Mouse (Mus musculus): ENCODE data around the gene Shpk. TPM values are rescaled to one million over a fixed set of nuclear protein-coding genes. Genes with fewer than 3 reads are reported as not detected.

Shpk gene
- polyA plus RNA-seq, 1 experiment from 2014 or later: 8.2 TPM

DNA sequence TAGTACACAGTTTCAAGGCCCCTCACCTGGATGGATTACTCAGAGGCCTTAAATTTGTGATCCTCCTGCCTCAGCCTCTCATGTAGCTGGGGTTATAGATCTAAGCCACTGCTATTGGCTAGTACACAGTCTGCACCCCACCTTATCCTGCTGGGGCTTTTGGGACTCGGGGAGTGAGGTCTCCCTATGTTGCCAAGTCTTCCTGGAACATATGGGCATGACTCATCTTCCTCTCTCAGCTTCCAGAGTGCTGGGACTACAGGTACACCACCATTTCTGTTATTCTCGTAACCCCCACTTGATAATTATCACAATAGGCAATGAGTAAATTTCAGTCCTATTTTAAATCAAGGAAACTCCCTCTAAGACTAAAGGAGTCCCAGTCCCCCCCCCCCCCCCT, 4.8 kb upstream of the Shpk start:
- Histone ChIP-seq H3K36me3 (replicated peaks; ENCODE audit: insufficient read depth, low read length) (peaks cover 35% of the 10 kb centered on the region), H3K9me3 (ENCODE audit: low read length) (no peaks in the 10 kb centered on the region), H3K27ac (ENCODE audit: low read depth) (no peak overlapping the region), H3K4me2 (ENCODE audit: low read depth, low read length) (no peak overlapping the region), H3K4me3 (ENCODE audit: low read depth, low read length) (no peak overlapping the region), H3K4me1 (ENCODE audit: insufficient read depth) (peaks cover 4% of the 10 kb centered on the region), H3K27me3 (ENCODE audit: insufficient read depth, low read length) (no peaks in the 10 kb centered on the region), H3K9ac (replicated peaks) (no peak overlapping the region)
- no peak for ATAC-seq
- WGBS (ENCODE audit: insufficient replicate concordance): 80% methylated on average over 2 of the region's 2 CpGs
- TF ChIP-seq CTCF (IDR thresholded peaks at IDR 0.05; ENCODE audit: low read depth): no peak
- no peak for TF ChIP-seq EP300 (IDR thresholded peaks at IDR 0.05; ENCODE audit: low read depth)
- no peak for DNase-seq

DNA sequence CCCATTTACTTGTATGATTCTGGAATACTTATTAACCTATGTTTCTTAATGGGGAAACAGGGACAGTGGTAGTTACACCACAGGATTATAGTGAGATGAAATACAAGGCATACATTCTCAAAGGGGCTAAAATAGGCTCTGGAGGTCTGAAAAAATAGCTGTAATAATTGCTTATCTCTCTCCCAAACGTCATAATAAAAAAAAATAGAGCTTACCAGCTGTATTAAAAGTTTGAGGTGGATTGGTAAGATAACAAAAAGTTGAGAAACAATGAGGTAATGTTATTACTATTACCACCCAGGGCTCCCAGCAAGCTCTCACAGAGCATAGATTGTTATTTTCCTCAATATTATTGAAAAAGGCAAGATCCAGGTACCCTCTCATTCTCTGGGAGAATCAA, 1.1 kb upstream of the Shpk start:
- H3K36me3 ChIP-seq (replicated peaks; ENCODE audit: insufficient read depth, low read length): peaks cover 9% of the 10 kb centered on the region; the same call in 1 of the 2 replicates
- 3% methylated on average over 1 of the region's 1 CpGs for WGBS (ENCODE audit: insufficient replicate concordance)
- peaks cover 18% of the 10 kb centered on the region for H3K4me1 ChIP-seq (ENCODE audit: insufficient read depth)
- TF ChIP-seq EP300 (IDR thresholded peaks at IDR 0.05; ENCODE audit: low read depth): no peak
- no peak for TF ChIP-seq CTCF (IDR thresholded peaks at IDR 0.05; ENCODE audit: low read depth)
- H3K27me3 ChIP-seq (ENCODE audit: insufficient read depth, low read length): no peaks in the 10 kb centered on the region
- no peaks in the 10 kb centered on the region for H3K9me3 ChIP-seq (ENCODE audit: low read length)
- peak overlapping the region; percentile 71 for H3K4me3 ChIP-seq (ENCODE audit: low read depth, low read length)
- peak overlapping the region; percentile 87 for H3K9ac ChIP-seq (replicated peaks)
- ATAC-seq (no peak), DNase-seq (no peak)
- no peak overlapping the region for H3K27ac ChIP-seq (ENCODE audit: low read depth)
- H3K4me2 ChIP-seq (ENCODE audit: low read depth, low read length): peak overlapping the region; percentile 97

DNA sequence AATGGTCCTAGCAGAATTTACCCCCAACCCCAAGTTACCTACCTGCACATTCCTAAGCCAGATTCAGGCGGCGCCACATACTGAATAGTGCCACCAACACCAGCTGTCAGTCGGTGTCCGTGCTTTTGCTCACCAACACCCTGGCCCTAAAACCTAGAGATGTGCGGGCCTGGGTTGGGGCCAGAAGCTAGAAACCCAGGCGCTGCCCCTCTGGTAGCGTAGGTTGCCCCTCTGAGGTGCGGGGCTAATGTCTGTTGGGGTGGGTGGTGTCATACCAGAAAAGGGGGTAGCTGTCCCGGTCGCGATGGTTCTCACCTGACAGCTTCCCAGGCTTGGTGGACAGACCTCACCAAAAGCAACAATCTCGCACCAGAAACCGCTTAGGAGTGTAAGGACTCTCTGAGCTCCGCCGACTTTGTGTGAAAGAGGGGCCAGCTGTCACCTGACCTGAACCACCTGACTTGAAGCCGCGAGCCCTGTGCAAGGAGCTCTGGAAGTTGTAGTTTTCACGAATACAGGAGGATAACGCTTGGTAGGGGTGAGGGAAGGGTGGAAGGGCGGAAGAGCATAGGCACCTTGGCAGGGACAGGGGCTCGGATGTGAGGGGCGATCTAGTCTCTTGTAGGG, 544 bp upstream of the Shpk start, which contains the start of gene Ctns:
Ctns (minus strand) TSS at position 440 of the 627 bp plus-strand sequence.
- no peaks in the 10 kb centered on the region for H3K27me3 ChIP-seq (ENCODE audit: insufficient read depth, low read length)
- H3K4me3 ChIP-seq (ENCODE audit: low read depth, low read length): peak within 1 kb of the TSS; percentile 71
- peaks cover 9% of the 10 kb centered on the region; the same call in 1 of the 2 replicates for H3K36me3 ChIP-seq (replicated peaks; ENCODE audit: insufficient read depth, low read length)
- peak within 1 kb of the TSS; percentile 89 for H3K27ac ChIP-seq (ENCODE audit: low read depth)
- peak within 1 kb of the TSS; percentile 97 for H3K4me2 ChIP-seq (ENCODE audit: low read depth, low read length)
- 2% methylated on average over 22 of the region's 22 CpGs for WGBS (ENCODE audit: insufficient replicate concordance)
- DNase-seq: peak; percentile 85
- H3K9me3 ChIP-seq (ENCODE audit: low read length): no peaks in the 10 kb centered on the region
- H3K9ac ChIP-seq (replicated peaks): peak within 1 kb of the TSS; percentile 87
- peaks cover 18% of the 10 kb centered on the region for H3K4me1 ChIP-seq (ENCODE audit: insufficient read depth)
- ATAC-seq: peak; percentile 95
- TF ChIP-seq EP300 (IDR thresholded peaks at IDR 0.05; ENCODE audit: low read depth) (no peak), CTCF (IDR thresholded peaks at IDR 0.05; ENCODE audit: low read depth) (no peak)

GRCm38 (mm10) chr11:73199879-73200278, 619 bp downstream of the Shpk start:
- whole genome bisulfite sequencing (ENCODE audit: insufficient replicate concordance): 2% methylated on average over 12 of the region's 12 CpGs
- ATAC-seq (peak; percentile 36), DNase-seq (peak; percentile 70)

GRCm38 (mm10) chr11:73201021-73201420, 1.8 kb downstream of the Shpk start:
- Histone ChIP-seq H3K4me3 (ENCODE audit: low read depth, low read length) (no peak overlapping the region), H3K4me1 (ENCODE audit: insufficient read depth) (peaks cover 18% of the 10 kb centered on the region), H3K27ac (ENCODE audit: low read depth) (no peak overlapping the region), H3K9me3 (ENCODE audit: low read length) (no peaks in the 10 kb centered on the region), H3K4me2 (ENCODE audit: low read depth, low read length) (no peak overlapping the region), H3K36me3 (replicated peaks; ENCODE audit: insufficient read depth, low read length) (peaks cover 3% of the 10 kb centered on the region; the same call in 1 of the 2 replicates), H3K27me3 (ENCODE audit: insufficient read depth, low read length) (no peaks in the 10 kb centered on the region), H3K9ac (replicated peaks) (no peak overlapping the region)
- WGBS (ENCODE audit: insufficient replicate concordance): 71% methylated on average over 2 of the region's 2 CpGs
- no peak for DNase-seq
- ATAC-seq: no peak
- TF ChIP-seq EP300 (IDR thresholded peaks at IDR 0.05; ENCODE audit: low read depth) (no peak), CTCF (IDR thresholded peaks at IDR 0.05; ENCODE audit: low read depth) (no peak)

More at GRCm38 (mm10) chr11:73199879-73200278, 619 bp downstream of the Shpk start:
- Histone ChIP-seq H3K36me3 (replicated peaks; ENCODE audit: insufficient read depth, low read length) (peaks cover 7% of the 10 kb centered on the region; the same call in 1 of the 2 replicates), H3K4me2 (ENCODE audit: low read depth, low read length) (peak overlapping the region; percentile 97), H3K9me3 (ENCODE audit: low read length) (no peaks in the 10 kb centered on the region), H3K27ac (ENCODE audit: low read depth) (peak overlapping the region; percentile 89), H3K9ac (replicated peaks) (peak overlapping the region; percentile 87), H3K4me1 (ENCODE audit: insufficient read depth) (peaks cover 18% of the 10 kb centered on the region), H3K27me3 (ENCODE audit: insufficient read depth, low read length) (no peaks in the 10 kb centered on the region), H3K4me3 (ENCODE audit: low read depth, low read length) (peak overlapping the region; percentile 71)
- TF ChIP-seq EP300 (IDR thresholded peaks at IDR 0.05; ENCODE audit: low read depth) (no peak), CTCF (IDR thresholded peaks at IDR 0.05; ENCODE audit: low read depth) (no peak)

DNA sequence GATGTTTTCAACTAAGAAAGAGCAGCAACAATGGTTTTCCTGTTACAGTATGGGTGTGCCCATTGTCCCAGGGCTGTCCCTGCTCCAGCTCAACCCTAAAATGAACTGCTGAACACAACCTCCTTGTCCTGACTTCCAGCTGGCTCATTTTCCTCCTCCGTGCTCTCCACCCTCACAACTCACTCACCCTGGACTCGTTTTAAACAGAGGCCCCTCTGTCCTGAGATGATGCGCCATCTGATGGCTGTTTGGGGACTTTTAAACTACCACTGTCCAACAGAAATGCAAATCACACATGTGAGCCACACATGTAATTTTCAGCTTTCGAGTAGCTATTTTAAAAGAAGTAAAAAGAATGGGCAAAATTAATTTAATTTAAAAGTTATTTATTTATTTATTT, 2.3 kb downstream of the Shpk start:
- Histone ChIP-seq H3K4me3 (ENCODE audit: low read depth, low read length) (no peak overlapping the region), H3K4me1 (ENCODE audit: insufficient read depth) (peaks cover 18% of the 10 kb centered on the region), H3K36me3 (replicated peaks; ENCODE audit: insufficient read depth, low read length) (peaks cover 3% of the 10 kb centered on the region; the same call in 1 of the 2 replicates), H3K4me2 (ENCODE audit: low read depth, low read length) (no peak overlapping the region), H3K9ac (replicated peaks) (no peak overlapping the region), H3K27ac (ENCODE audit: low read depth) (no peak overlapping the region), H3K9me3 (ENCODE audit: low read length) (no peaks in the 10 kb centered on the region), H3K27me3 (ENCODE audit: insufficient read depth, low read length) (no peaks in the 10 kb centered on the region)
- ATAC-seq (no peak), DNase-seq (no peak)
- WGBS (ENCODE audit: insufficient replicate concordance): 42% methylated on average over 4 of the region's 4 CpGs
- TF ChIP-seq EP300 (IDR thresholded peaks at IDR 0.05; ENCODE audit: low read depth) (no peak), CTCF (IDR thresholded peaks at IDR 0.05; ENCODE audit: low read depth) (peak; percentile 37; the same call in 1 of the 2 replicates)

Data from liver, postnatal 0 days (tissue).